Mouse (Mus musculus): ENCODE data around the gene Sync. TPM values are rescaled to one million over a fixed set of nuclear protein-coding genes. Genes with fewer than 3 reads are reported as not detected.

Gene Sync
- polyA plus RNA-seq (2012; rRNA removed) (0.01 and 0.03 TPM in 2 replicates), polyA plus RNA-seq (2014; fragmentation: Nextera tagmentation; extraction: Ambion mirVana) (0.08 TPM in 1 of 2 replicates, not detected in the other)

GRCm38 (mm10) chr4:129287472-129287981, at the start of gene Sync:
Gene Sync (plus strand): TSS chr4:129287617.
- no peak within 1 kb of the TSS for H3K27ac ChIP-seq
- no peak for TF ChIP-seq CTCF (IDR thresholded peaks at IDR 0.05; ENCODE audit: low read depth)
- TF ChIP-seq EP300 (IDR thresholded peaks at IDR 0.05; ENCODE audit: low read depth), result no peak
- no peak for DNase-seq (ENCODE audit: low read depth in 3 of 3, low spot score in 3 of 3)
- no peak within 1 kb of the TSS; the same call in 1 of the 2 replicates for H3K9ac ChIP-seq (replicated peaks)
- peak within 1 kb of the TSS; percentile 76 for H3K4me2 ChIP-seq (ENCODE audit: low read depth)
- WGBS (ENCODE audit: insufficient replicate concordance), result 1% methylated on average over 48 of the region's 53 CpGs
- ATAC-seq (ENCODE audit: insufficient read depth), result no peak; the same call in 1 of the 2 replicates
- no peaks in the 10 kb centered on the region for H3K4me1 ChIP-seq (replicated peaks; ENCODE audit: control insufficient read depth in 2 of 2, insufficient read depth in 2 of 2, low read length in 1 of 2)
- H3K27me3 ChIP-seq (ENCODE audit: control insufficient read depth, insufficient read depth, low read length), result peaks cover 28% of the 10 kb centered on the region
- no peaks in the 10 kb centered on the region for H3K9me3 ChIP-seq (ENCODE audit: control insufficient read depth, low read length)
- H3K4me3 ChIP-seq (ENCODE audit: insufficient read depth in 1 of 2, low read depth in 2 of 2, low read length in 2 of 2), result peak within 1 kb of the TSS; percentile 17 to 52; a peak in 3 of 4 replicates
- H3K36me3 ChIP-seq (replicated peaks; ENCODE audit: control insufficient read depth, insufficient read depth, low read depth), result no peaks in the 10 kb centered on the region

- Histone ChIP-seq H3K4me2 (ENCODE audit: low read depth) (peak overlapping the region; percentile 79; the same call in 1 of the 2 replicates), H3K9ac (replicated peaks) (no peak overlapping the region), H3K27me3 (ENCODE audit: control insufficient read depth, insufficient read depth, low read length) (peaks cover 13% of the 10 kb centered on the region), H3K27ac (no peak overlapping the region), H3K4me1 (replicated peaks; ENCODE audit: control insufficient read depth in 2 of 2, insufficient read depth in 2 of 2, low read length in 1 of 2) (peaks cover 31 to 34% of the 10 kb centered on the region in 2 experiments), H3K36me3 (replicated peaks; ENCODE audit: control insufficient read depth, insufficient read depth, low read depth) (no peaks in the 10 kb centered on the region), H3K4me3 (ENCODE audit: insufficient read depth in 1 of 2, low read depth in 2 of 2, low read length in 2 of 2) (no peak overlapping the region), H3K9me3 (ENCODE audit: control insufficient read depth, low read length) (no peaks in the 10 kb centered on the region)
- 19% methylated on average over 21 of the region's 21 CpGs for WGBS (ENCODE audit: insufficient replicate concordance)
- no peak for TF ChIP-seq CTCF (IDR thresholded peaks at IDR 0.05; ENCODE audit: low read depth)
- no peak for TF ChIP-seq EP300 (IDR thresholded peaks at IDR 0.05; ENCODE audit: low read depth)
- no peak for ATAC-seq (ENCODE audit: insufficient read depth)
- no peak for DNase-seq (ENCODE audit: low read depth in 3 of 3, low spot score in 3 of 3)
Observed at GRCm38 (mm10) chr4:129237843-129238441, 49.5 kb upstream of the Sync start.

- no peak for TF ChIP-seq EP300 (IDR thresholded peaks at IDR 0.05; ENCODE audit: low read depth)
- H3K27me3 ChIP-seq (ENCODE audit: control insufficient read depth, insufficient read depth, low read length), result peaks cover 13% of the 10 kb centered on the region
- no peak overlapping the region for H3K27ac ChIP-seq
- no peaks in the 10 kb centered on the region for H3K9me3 ChIP-seq (ENCODE audit: control insufficient read depth, low read length)
- H3K36me3 ChIP-seq (replicated peaks; ENCODE audit: control insufficient read depth, insufficient read depth, low read depth), result no peaks in the 10 kb centered on the region
- peaks cover 31 to 33% of the 10 kb centered on the region in 2 experiments for H3K4me1 ChIP-seq (replicated peaks; ENCODE audit: control insufficient read depth in 2 of 2, insufficient read depth in 2 of 2, low read length in 1 of 2)
- no peak for ATAC-seq (ENCODE audit: insufficient read depth)
- H3K4me2 ChIP-seq (ENCODE audit: low read depth), result peak overlapping the region; percentile 79
- H3K9ac ChIP-seq (replicated peaks), result peak overlapping the region; percentile 45
- WGBS (ENCODE audit: insufficient replicate concordance), result 1% methylated on average over 23 of the region's 23 CpGs
- peak overlapping the region; percentile 12 to 62 for H3K4me3 ChIP-seq (ENCODE audit: insufficient read depth in 1 of 2, low read depth in 2 of 2, low read length in 2 of 2)
- no peak for DNase-seq (ENCODE audit: low read depth in 3 of 3, low spot score in 3 of 3)
Observed at GRCm38 (mm10) chr4:129238579-129239016, 48.8 kb upstream of the Sync start.

GRCm38 (mm10) chr4:129239075-129239474, 48.3 kb upstream of the Sync start:
- Histone ChIP-seq H3K9ac (replicated peaks) (peak overlapping the region; percentile 45), H3K27me3 (ENCODE audit: control insufficient read depth, insufficient read depth, low read length) (peaks cover 13% of the 10 kb centered on the region), H3K36me3 (replicated peaks; ENCODE audit: control insufficient read depth, insufficient read depth, low read depth) (no peaks in the 10 kb centered on the region), H3K4me3 (ENCODE audit: insufficient read depth in 1 of 2, low read depth in 2 of 2, low read length in 2 of 2) (peak overlapping the region; percentile 12 to 62), H3K27ac (no peak overlapping the region), H3K4me1 (replicated peaks; ENCODE audit: control insufficient read depth in 2 of 2, insufficient read depth in 2 of 2, low read length in 1 of 2) (peaks cover 30 to 32% of the 10 kb centered on the region in 2 experiments), H3K4me2 (ENCODE audit: low read depth) (peak overlapping the region; percentile 79), H3K9me3 (ENCODE audit: control insufficient read depth, low read length) (no peaks in the 10 kb centered on the region)
- peak; percentile 64 to 70 (median 68) for DNase-seq (ENCODE audit: low read depth in 3 of 3, low spot score in 3 of 3)
- no peak for TF ChIP-seq CTCF (IDR thresholded peaks at IDR 0.05; ENCODE audit: low read depth)
- TF ChIP-seq EP300 (IDR thresholded peaks at IDR 0.05; ENCODE audit: low read depth), result no peak
- ATAC-seq (ENCODE audit: insufficient read depth), result peak; percentile 68
- under 1% methylated on average over 29 of the region's 29 CpGs for WGBS (ENCODE audit: insufficient replicate concordance)

GRCm38 (mm10) chr4:129241898-129242297, 45.5 kb upstream of the Sync start:
- no peak for DNase-seq (ENCODE audit: low read depth in 3 of 3, low spot score in 3 of 3)
- Histone ChIP-seq H3K4me1 (replicated peaks; ENCODE audit: control insufficient read depth in 2 of 2, insufficient read depth in 2 of 2, low read length in 1 of 2) (peaks cover 12 to 18% of the 10 kb centered on the region in 2 experiments), H3K36me3 (replicated peaks; ENCODE audit: control insufficient read depth, insufficient read depth, low read depth) (no peaks in the 10 kb centered on the region), H3K4me2 (ENCODE audit: low read depth) (no peak overlapping the region), H3K9me3 (ENCODE audit: control insufficient read depth, low read length) (no peaks in the 10 kb centered on the region), H3K27me3 (ENCODE audit: control insufficient read depth, insufficient read depth, low read length) (peaks cover 33% of the 10 kb centered on the region), H3K27ac (no peak overlapping the region), H3K4me3 (ENCODE audit: insufficient read depth in 1 of 2, low read depth in 2 of 2, low read length in 2 of 2) (no peak overlapping the region), H3K9ac (replicated peaks) (no peak overlapping the region)
- TF ChIP-seq EP300 (IDR thresholded peaks at IDR 0.05; ENCODE audit: low read depth) (no peak), CTCF (IDR thresholded peaks at IDR 0.05; ENCODE audit: low read depth) (no peak)
- ATAC-seq (ENCODE audit: insufficient read depth), result no peak
- 59% methylated on average over 7 of the region's 7 CpGs for WGBS (ENCODE audit: insufficient replicate concordance)
